Mouse (Mus musculus) liver, embryonic 18 days (tissue): ENCODE measurements around the gene Scgb2b12. TPM values are rescaled to one million over a fixed set of nuclear protein-coding genes. Genes with fewer than 3 reads are reported as not detected.

Experiments
- polyA plus RNA-seq: library from polyadenylated mRNA; depleted of rRNA; stranded (reverse); fragments of >200 nt; gene quantifications from 2 replicates; pipeline ENCODE4 v1.2.3, GENCODE M21; 2012; rRNA removed

The Scgb2b12 gene
- polyA plus RNA-seq, result not detected in 2 replicates

GRCm38 (mm10) chr7:32327145-32327544 lies at the start of gene Scgb2b12:
TSS of gene Scgb2b12 (minus strand) at chr7:32327245.

GRCm38 (mm10) chr7:32333882-32334281 lies 6.8 kb upstream of the Scgb2b12 start, which contains the start of gene Scgb1b12:
TSS of gene Scgb1b12 (plus strand) at chr7:32334182.

Other genes with a start within 250 kb of the Scgb2b12 start
- gene Scgb1b10, start 226.4 kb downstream of the Scgb2b12 start, polyA plus RNA-seq, result not detected in 2 replicates
- gene Scgb2b11, start 116.1 kb downstream of the Scgb2b12 start, polyA plus RNA-seq, result not detected in 2 replicates
- gene Scgb1b11, start 104.4 kb downstream of the Scgb2b12 start, polyA plus RNA-seq, result not detected in 2 replicates
- not detected in 2 replicates for gene Scgb1b12, start 6.9 kb upstream of the Scgb2b12 start, polyA plus RNA-seq
- not detected in 2 replicates for gene Scgb1b29, start 114.3 kb upstream of the Scgb2b12 start, polyA plus RNA-seq